Mouse (Mus musculus) myocyte (in vitro differentiated cells): ENCODE measurements around the gene Fhl3. TPM values are rescaled to one million over a fixed set of nuclear protein-coding genes. Genes with fewer than 3 reads are reported as not detected.

ENCODE experiments used
- H3K27me3 ChIP-seq: one replicate; pipeline ENCODE4 v1.6.1; 2011; ENCODE audit not compliant: control insufficient read depth, insufficient read depth, insufficient read length
- H3K36me3 ChIP-seq: one replicate; pipeline ENCODE4 v1.6.1; 2011; ENCODE audit not compliant: control insufficient read depth, insufficient read depth
- H3K4me2 ChIP-seq: one replicate; pipeline ENCODE4 v1.6.1; 2011; ENCODE audit warnings: low read depth, control low read depth
- H3K4me3 ChIP-seq: one replicate; pipeline ENCODE4 v1.5.1; 2011; ENCODE audit warnings: mild to moderate bottlenecking, control low read depth, moderate library complexity
- H3K79me2 ChIP-seq: one replicate; pipeline ENCODE4 v1.6.1; 2011; ENCODE audit not compliant: control insufficient read depth, insufficient read depth
- H3ac ChIP-seq: one replicate; pipeline ENCODE4 v1.6.1; 2011; ENCODE audit not compliant: control insufficient read depth, insufficient read length
- CEBPB ChIP-seq: IDR thresholded peaks from 2 replicates; pipeline ENCODE4 v1.6.1; 2011; ENCODE audit warnings: mild to moderate bottlenecking, moderate library complexity; ENCODE audit not compliant: poor library complexity, insufficient read depth, severe bottlenecking
- E2F4 ChIP-seq: IDR thresholded peaks from one replicate; pipeline ENCODE4 v1.6.1; 2011; ENCODE audit warnings: mild to moderate bottlenecking, control low read depth, moderate library complexity; ENCODE audit not compliant: insufficient read depth
- MAX ChIP-seq: IDR thresholded peaks from one replicate; pipeline ENCODE4 v1.6.1; 2011; ENCODE audit warnings: low read depth, mild to moderate bottlenecking, control low read depth
- MYOD1 ChIP-seq, 3 experiments: IDR thresholded peaks; one replicate each; pipeline ENCODE4 v1.6.1; 2011; ENCODE audit warnings: control low read depth in 2 of 3, low read depth in 2 of 3, mild to moderate bottlenecking in 2 of 3, moderate library complexity in 1 of 3; ENCODE audit not compliant: insufficient read length in 2 of 3, control insufficient read depth in 1 of 3
- MYOG ChIP-seq, 3 experiments: IDR thresholded peaks; one replicate each; pipeline ENCODE4 v1.6.1; 2011; ENCODE audit warnings: control low read depth in 2 of 3, low read depth in 2 of 3, mild to moderate bottlenecking in 2 of 3; ENCODE audit not compliant: insufficient read length in 2 of 3, control insufficient read depth in 1 of 3, insufficient read depth in 1 of 3
- POLR2A ChIP-seq: IDR thresholded peaks from one replicate; pipeline ENCODE4 v1.6.1; 2011; ENCODE audit warnings: low read depth, mild to moderate bottlenecking, control low read depth, moderate library complexity; ENCODE audit not compliant: insufficient read length
- POLR2AphosphoS2 ChIP-seq: IDR thresholded peaks from one replicate; pipeline ENCODE4 v1.6.1; 2011; ENCODE audit warnings: low read depth, control low read depth; ENCODE audit not compliant: insufficient read length
- REST ChIP-seq: IDR thresholded peaks from one replicate; pipeline ENCODE4 v1.6.1; 2011; ENCODE audit warnings: mild to moderate bottlenecking, control low read depth, moderate library complexity; ENCODE audit not compliant: insufficient read depth, insufficient read length
- SRF ChIP-seq: IDR thresholded peaks from one replicate; pipeline ENCODE4 v1.6.1; 2011; ENCODE audit warnings: low read depth; ENCODE audit not compliant: control insufficient read depth, insufficient read length
- TCF12 ChIP-seq: IDR thresholded peaks from one replicate; pipeline ENCODE4 v1.6.1; 2011; ENCODE audit warnings: mild to moderate bottlenecking, control low read depth; ENCODE audit not compliant: poor library complexity, insufficient read depth, severe bottlenecking
- TCF3 ChIP-seq: IDR thresholded peaks from one replicate; pipeline ENCODE4 v1.6.1; 2011; ENCODE audit warnings: low read depth, control low read depth; ENCODE audit not compliant: insufficient read length
- USF1 ChIP-seq: IDR thresholded peaks from one replicate; pipeline ENCODE4 v1.6.1; 2011; ENCODE audit warnings: low read depth, mild to moderate bottlenecking, control low read depth, moderate library complexity
- polyA plus RNA-seq: library from polyadenylated mRNA; unstranded; fragments of >200 nt; fragmentation: generic; extraction: Trizol; gene quantifications from one replicate; pipeline ENCODE4 v1.2.1, GENCODE M21; 2012; ENCODE audit warnings: missing spikeins

Fhl3 gene
- polyA plus RNA-seq, 1 experiment: 110 TPM

- TF ChIP-seq TCF12 (no peak), POLR2A (no peak), TCF3 (no peak), SRF (no peak), REST (no peak), MAX (no peak), CEBPB (no peak)
- Histone ChIP-seq H3K4me2 (no peak overlapping the region), H3K27me3 (no peaks in the 10 kb centered on the region), H3K36me3 (peaks cover 54% of the 10 kb centered on the region), H3K4me3 (no peak overlapping the region), H3K79me2 (no peaks in the 10 kb centered on the region), H3ac (no peak overlapping the region)
Measured at GRCm38 (mm10) chr4:124682270-124682669, 18.2 kb upstream of the Fhl3 start.

- no peak overlapping the region for H3ac ChIP-seq
- no peak overlapping the region for H3K4me3 ChIP-seq
- H3K36me3 ChIP-seq: peaks cover 53% of the 10 kb centered on the region
- H3K27me3 ChIP-seq: no peaks in the 10 kb centered on the region
- H3K4me2 ChIP-seq: no peak overlapping the region
- TF ChIP-seq SRF (no peak), TCF12 (no peak)
- peaks cover 6% of the 10 kb centered on the region for H3K79me2 ChIP-seq
Measured at GRCm38 (mm10) chr4:124683474-124683873, 17.0 kb upstream of the Fhl3 start.

GRCm38 (mm10) chr4:124685004-124685403 lies 15.5 kb upstream of the Fhl3 start:
- no peak overlapping the region for H3ac ChIP-seq
- no peak for TF ChIP-seq USF1
- no peak for TF ChIP-seq POLR2AphosphoS2
- TF ChIP-seq MYOG (IDR thresholded peaks at IDR 0.05; ENCODE audit: control insufficient read depth in 1 of 3, insufficient read depth in 1 of 3, insufficient read length in 2 of 3, low read depth in 2 of 3): no peak
- TF ChIP-seq MAX: no peak
- no peak for TF ChIP-seq E2F4
- TF ChIP-seq MYOD1 (IDR thresholded peaks at IDR 0.05; ENCODE audit: control insufficient read depth in 1 of 3, insufficient read length in 2 of 3, low read depth in 2 of 3): no peak
- TF ChIP-seq SRF: no peak
- no peak for TF ChIP-seq REST
- TF ChIP-seq CEBPB: no peak
- TF ChIP-seq POLR2A: no peak
- no peak for TF ChIP-seq TCF3
- H3K4me3 ChIP-seq: no peak overlapping the region
- peaks cover 21% of the 10 kb centered on the region for H3K79me2 ChIP-seq
- no peak overlapping the region for H3K4me2 ChIP-seq
- peaks cover 41% of the 10 kb centered on the region for H3K36me3 ChIP-seq
- no peaks in the 10 kb centered on the region for H3K27me3 ChIP-seq

- TF ChIP-seq SRF: no peak
- TF ChIP-seq TCF12: no peak
- TF ChIP-seq REST: no peak
- no peak for TF ChIP-seq MAX
- no peak for TF ChIP-seq E2F4
- no peak for TF ChIP-seq MYOD1 (IDR thresholded peaks at IDR 0.05; ENCODE audit: control insufficient read depth in 1 of 3, insufficient read length in 2 of 3, low read depth in 2 of 3)
- no peak for TF ChIP-seq POLR2A
- TF ChIP-seq CEBPB: no peak
- TF ChIP-seq MYOG (IDR thresholded peaks at IDR 0.05; ENCODE audit: control insufficient read depth in 1 of 3, insufficient read depth in 1 of 3, insufficient read length in 2 of 3, low read depth in 2 of 3): no peak
- no peak for TF ChIP-seq TCF3
- Histone ChIP-seq H3ac (no peak overlapping the region), H3K4me3 (no peak overlapping the region), H3K27me3 (no peaks in the 10 kb centered on the region), H3K36me3 (peaks cover 36% of the 10 kb centered on the region), H3K79me2 (peaks cover 23% of the 10 kb centered on the region), H3K4me2 (peak overlapping the region; percentile 39)
Measured at GRCm38 (mm10) chr4:124685453-124685852, 15.0 kb upstream of the Fhl3 start.

GRCm38 (mm10) chr4:124685897-124686402 lies 14.6 kb upstream of the Fhl3 start:
- TF ChIP-seq SRF (peak; percentile 54), TCF3 (no peak)
- peak overlapping the region; percentile 39 for H3K4me2 ChIP-seq
- no peak overlapping the region for H3K4me3 ChIP-seq
- H3K36me3 ChIP-seq: peaks cover 34% of the 10 kb centered on the region
- H3K27me3 ChIP-seq: no peaks in the 10 kb centered on the region
- no peak overlapping the region for H3ac ChIP-seq
- peaks cover 28% of the 10 kb centered on the region for H3K79me2 ChIP-seq

- H3K4me3 ChIP-seq: no peak overlapping the region
- TF ChIP-seq MAX (no peak), E2F4 (no peak), POLR2A (no peak), USF1 (no peak), SRF (no peak), TCF3 (no peak), POLR2AphosphoS2 (no peak), MYOD1 (IDR thresholded peaks at IDR 0.05; ENCODE audit: control insufficient read depth in 1 of 3, insufficient read length in 2 of 3, low read depth in 2 of 3) (no peak), CEBPB (no peak), REST (no peak), TCF12 (no peak), MYOG (IDR thresholded peaks at IDR 0.05; ENCODE audit: control insufficient read depth in 1 of 3, insufficient read depth in 1 of 3, insufficient read length in 2 of 3, low read depth in 2 of 3) (no peak)
Measured at GRCm38 (mm10) chr4:124691455-124691854, 9.0 kb upstream of the Fhl3 start.

More at GRCm38 (mm10) chr4:124691455-124691854, 9.0 kb upstream of the Fhl3 start:
- peaks cover 50% of the 10 kb centered on the region for H3K79me2 ChIP-seq
- no peaks in the 10 kb centered on the region for H3K27me3 ChIP-seq
- peaks cover 5% of the 10 kb centered on the region for H3K36me3 ChIP-seq
- H3K4me2 ChIP-seq: peak overlapping the region; percentile 52
- H3ac ChIP-seq: no peak overlapping the region
